8 mouse cellular contexts compared by ENCODE assay signal in the genomic region with DNA sequence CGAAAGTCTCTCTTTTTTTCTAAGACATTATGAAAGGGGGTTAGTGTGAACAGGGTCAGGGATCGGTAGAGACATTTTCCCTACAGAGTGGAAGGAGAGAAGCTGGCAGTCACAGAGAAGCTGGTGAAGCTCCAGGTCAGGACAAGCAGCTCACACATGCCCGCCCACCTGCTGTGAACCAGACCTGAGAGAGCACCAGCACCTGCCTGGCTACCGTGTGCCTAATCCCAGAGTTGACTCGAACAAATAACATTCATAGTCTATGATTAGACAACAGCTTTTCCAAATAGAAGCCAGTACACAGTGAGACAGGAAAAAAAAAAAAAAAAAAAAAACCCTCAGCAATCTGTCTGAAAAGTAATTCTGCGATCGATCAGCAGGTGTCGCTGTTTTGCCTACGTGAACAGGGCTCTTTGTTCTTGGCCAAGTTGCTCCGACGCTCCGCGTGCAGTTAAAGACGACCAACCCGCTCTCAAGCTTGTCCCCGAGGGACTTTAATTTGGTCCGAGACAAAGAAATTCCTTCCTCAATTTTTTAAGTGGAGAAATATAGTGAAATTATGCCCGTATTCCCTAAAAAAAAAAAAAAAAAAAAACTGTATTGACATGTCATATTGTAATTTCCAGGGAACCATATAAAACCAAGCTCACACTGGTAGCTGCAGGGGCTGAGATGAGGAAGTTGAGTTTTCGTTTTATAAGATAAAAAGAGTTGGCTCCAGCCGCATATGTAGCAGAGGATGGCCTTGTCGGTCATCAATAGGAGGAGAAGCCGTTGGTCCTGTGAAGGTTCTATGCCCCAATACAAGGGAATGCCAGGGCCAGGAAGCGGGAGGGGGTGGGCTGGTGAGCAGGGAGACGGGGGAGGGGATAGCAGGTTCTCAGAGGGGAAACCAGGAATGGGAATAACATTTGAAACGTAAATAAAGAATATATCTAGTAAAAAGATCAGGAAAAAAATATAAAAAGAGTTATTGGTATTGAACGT. TPM values are rescaled to one million over a fixed set of nuclear protein-coding genes. Genes with fewer than 3 reads are reported as not detected.
A peak's percentile ranks its signal among the peaks of the same experiment; 100 is the strongest.
DNase-seq lines count a peak whose midpoint lies in the region; ATAC-seq and TF ChIP-seq lines count a peak whose summit lies in the region.

No protein-coding gene starts in this region.

- WGBS in hindbrain, embryonic 11.5 days = 15% methylated on average over 26 of the region's 26 CpGs
- 14% methylated on average over 26 of the region's 26 CpGs for WGBS in lung, postnatal 0 days

- peak overlapping the region; percentile 21 for H3K4me2 ChIP-seq in hindbrain, embryonic 11.5 days (replicated peaks; ENCODE audit: low read depth, low read length)
- peak overlapping the region; percentile 31; the same call in 1 of the 2 replicates for H3K4me2 ChIP-seq in lung, postnatal 0 days (replicated peaks; ENCODE audit: low read depth, low read length)

- H3K4me3 ChIP-seq in hindbrain, embryonic 11.5 days (ENCODE audit: low read depth, low read length) = no peak overlapping the region
- H3K4me3 ChIP-seq in lung, postnatal 0 days (ENCODE audit: low read depth, low read length) = no peak overlapping the region

- no peaks in the 10 kb centered on the region for H3K9me3 ChIP-seq in hindbrain, embryonic 11.5 days (ENCODE audit: control insufficient read depth, low read length)
- no peaks in the 10 kb centered on the region for H3K9me3 ChIP-seq in lung, postnatal 0 days (ENCODE audit: low read length)

- H3K27me3 ChIP-seq in hindbrain, embryonic 11.5 days (ENCODE audit: control insufficient read depth, insufficient read depth, low read length) = no peaks in the 10 kb centered on the region
- no peaks in the 10 kb centered on the region for H3K27me3 ChIP-seq in lung, postnatal 0 days (replicated peaks; ENCODE audit: insufficient read depth, low read length)

- no peaks in the 10 kb centered on the region for H3K4me1 ChIP-seq in hindbrain, embryonic 11.5 days (replicated peaks; ENCODE audit: control insufficient read depth, insufficient read depth, low read length)
- H3K4me1 ChIP-seq in lung, postnatal 0 days (ENCODE audit: insufficient read depth, low read depth, low read length) = no peaks in the 10 kb centered on the region

- DNase-seq in MEL-GATA-1-ER (ENCODE audit: extremely low read depth, low read depth) = peak; percentile 80
- DNase-seq in cerebellum, adult 8-10 months = peak; percentile 84
- peak; percentile 46 to 96 for DNase-seq in frontal cortex, adult 2 months (ENCODE audit: extremely low spot score in 1 of 2, low spot score in 1 of 2)
- DNase-seq in hindbrain, embryonic 11.5 days (ENCODE audit: low spot score) = peak; percentile 96
- peak; percentile 81 for DNase-seq in layer of hippocampus, adult 9-11 months
- DNase-seq in lung, postnatal 0 days (ENCODE audit: low spot score) = peak; percentile 89
- DNase-seq in ovary, postnatal 14 days (ENCODE audit: low spot score) = peak; percentile 84
- peak; percentile 75 to 92 for DNase-seq in thymus, postnatal 10 days (ENCODE audit: low spot score in 2 of 2)

- TF ChIP-seq EP300 in lung, postnatal 0 days (IDR thresholded peaks at IDR 0.05) = no peak

- peak overlapping the region; percentile 50; the same call in 1 of the 2 replicates for H3K9ac ChIP-seq in hindbrain, embryonic 11.5 days (ENCODE audit: low read depth, low read length)
- no peak overlapping the region for H3K9ac ChIP-seq in lung, postnatal 0 days (replicated peaks; ENCODE audit: low read depth)

- H3K36me3 ChIP-seq in hindbrain, embryonic 11.5 days (ENCODE audit: control insufficient read depth, insufficient read depth, low read length) = no peaks in the 10 kb centered on the region
- no peaks in the 10 kb centered on the region for H3K36me3 ChIP-seq in lung, postnatal 0 days (ENCODE audit: insufficient read depth, low read length)

- ATAC-seq in hindbrain, embryonic 11.5 days (ENCODE audit: low FRiP score) = peak; percentile 56; the same call in 1 of the 2 replicates
- peak; percentile 52 for ATAC-seq in lung, postnatal 0 days

- peak; percentile 81 for TF ChIP-seq CTCF in lung, postnatal 0 days (IDR thresholded peaks at IDR 0.05)

- H3K27ac ChIP-seq in hindbrain, embryonic 11.5 days (ENCODE audit: low read depth, low read length) = no peak overlapping the region
- no peak overlapping the region for H3K27ac ChIP-seq in lung, postnatal 0 days (ENCODE audit: low read length)

RNA-seq across cellular contexts. Expression of a gene that starts 48.4 kb away (rescaled TPM):
- polyA plus RNA-seq in frontal cortex, adult 2 months (2012; rRNA removed) = 2.4 and 3.1 TPM in 2 replicates
- 2.6 and 2.7 TPM in 2 replicates for polyA plus RNA-seq in hindbrain, embryonic 11.5 days (2014; fragmentation: Nextera tagmentation; extraction: Ambion mirVana)
- polyA plus RNA-seq in lung, postnatal 0 days (2015; fragmentation: Nextera tagmentation; extraction: Ambion mirVana) = 2.9 and 3.0 TPM in 2 replicates
